Mouse (Mus musculus): ENCODE measurements around the gene Irf2. TPM values are rescaled to one million over a fixed set of nuclear protein-coding genes. Genes with fewer than 3 reads are reported as not detected.

The Irf2 gene
- polyA plus RNA-seq, 1 experiment = 10.1 TPM

DNA sequence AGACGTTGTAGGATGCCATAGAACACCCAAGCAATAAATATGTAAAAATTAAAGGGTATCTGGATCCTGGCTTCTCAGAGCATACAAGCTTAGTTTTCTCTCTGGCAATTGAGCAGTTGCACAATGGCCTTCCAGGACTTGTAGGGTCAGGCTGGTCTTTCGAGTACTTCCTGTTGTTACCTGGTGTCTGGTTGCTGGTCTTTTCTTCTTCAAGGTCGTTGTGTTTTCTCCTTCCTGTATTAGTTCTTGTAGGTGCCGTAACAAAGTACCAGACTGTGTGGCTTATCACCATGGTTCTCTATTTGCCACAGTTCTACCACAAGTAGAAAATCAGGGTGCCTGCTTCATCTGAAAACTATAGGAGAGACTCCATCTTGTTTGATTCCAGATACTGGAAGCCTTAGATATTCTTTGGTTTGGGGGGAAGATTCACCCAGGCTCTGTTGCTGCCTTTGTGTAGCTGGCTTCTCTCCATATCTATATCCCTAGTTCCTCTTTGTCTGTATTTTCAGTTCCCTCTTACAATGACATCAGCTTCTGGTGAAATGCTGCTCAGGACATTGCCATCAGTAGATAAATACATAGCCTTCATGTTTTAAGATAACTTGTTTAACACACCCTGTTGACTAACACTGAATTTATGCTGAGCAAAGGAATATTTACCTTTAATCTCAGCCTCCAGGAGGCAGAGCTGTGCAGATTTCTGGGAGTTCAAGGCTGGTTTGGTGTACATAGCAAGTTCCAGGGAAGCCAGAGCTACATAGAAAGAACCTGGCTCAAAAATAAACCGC, 49.8 kb downstream of the Irf2 start:
- no peak overlapping the region for H3K4me3 ChIP-seq (ENCODE audit: control insufficient read depth, low read depth, low read length)
- H3K27ac ChIP-seq (ENCODE audit: control insufficient read depth, insufficient read depth, low read depth, low read length) = no peak overlapping the region
- H3K36me3 ChIP-seq (ENCODE audit: control insufficient read depth, insufficient read depth, low read length) = no peaks in the 10 kb centered on the region
- TF ChIP-seq CTCF (IDR thresholded peaks at IDR 0.05; ENCODE audit: control insufficient read depth, insufficient read depth, insufficient replicate concordance, low read depth, low read length) (no peak), POLR2A (IDR thresholded peaks at IDR 0.05; ENCODE audit: control insufficient read depth, low read depth, low read length) (no peak)
- no peaks in the 10 kb centered on the region for H3K4me1 ChIP-seq (ENCODE audit: control insufficient read depth, insufficient read depth, low read length)
- H3K27me3 ChIP-seq (ENCODE audit: control insufficient read depth, insufficient read depth, low read length) = no peaks in the 10 kb centered on the region

GRCm38 (mm10) chr8:46791664-46792371, 52.3 kb downstream of the Irf2 start:
- Histone ChIP-seq H3K27me3 (ENCODE audit: control insufficient read depth, insufficient read depth, low read length) (no peaks in the 10 kb centered on the region), H3K36me3 (ENCODE audit: control insufficient read depth, insufficient read depth, low read length) (no peaks in the 10 kb centered on the region)
- TF ChIP-seq CTCF (IDR thresholded peaks at IDR 0.05; ENCODE audit: control insufficient read depth, insufficient read depth, insufficient replicate concordance, low read depth, low read length) = no peak
- no peak for TF ChIP-seq POLR2A (IDR thresholded peaks at IDR 0.05; ENCODE audit: control insufficient read depth, low read depth, low read length)

GRCm38 (mm10) chr8:46792653-46793052, 53.1 kb downstream of the Irf2 start:
- Histone ChIP-seq H3K4me1 (ENCODE audit: control insufficient read depth, insufficient read depth, low read length) (no peaks in the 10 kb centered on the region), H3K27me3 (ENCODE audit: control insufficient read depth, insufficient read depth, low read length) (no peaks in the 10 kb centered on the region), H3K36me3 (ENCODE audit: control insufficient read depth, insufficient read depth, low read length) (no peaks in the 10 kb centered on the region), H3K4me3 (ENCODE audit: control insufficient read depth, low read depth, low read length) (no peak overlapping the region), H3K27ac (ENCODE audit: control insufficient read depth, insufficient read depth, low read depth, low read length) (no peak overlapping the region)
- TF ChIP-seq CTCF (IDR thresholded peaks at IDR 0.05; ENCODE audit: control insufficient read depth, insufficient read depth, insufficient replicate concordance, low read depth, low read length) = no peak
- TF ChIP-seq POLR2A (IDR thresholded peaks at IDR 0.05; ENCODE audit: control insufficient read depth, low read depth, low read length) = no peak

More at GRCm38 (mm10) chr8:46791664-46792371, 52.3 kb downstream of the Irf2 start:
- no peak overlapping the region for H3K27ac ChIP-seq (ENCODE audit: control insufficient read depth, insufficient read depth, low read depth, low read length)
- H3K4me3 ChIP-seq (ENCODE audit: control insufficient read depth, low read depth, low read length) = no peak overlapping the region
- H3K4me1 ChIP-seq (ENCODE audit: control insufficient read depth, insufficient read depth, low read length) = no peaks in the 10 kb centered on the region

DNA sequence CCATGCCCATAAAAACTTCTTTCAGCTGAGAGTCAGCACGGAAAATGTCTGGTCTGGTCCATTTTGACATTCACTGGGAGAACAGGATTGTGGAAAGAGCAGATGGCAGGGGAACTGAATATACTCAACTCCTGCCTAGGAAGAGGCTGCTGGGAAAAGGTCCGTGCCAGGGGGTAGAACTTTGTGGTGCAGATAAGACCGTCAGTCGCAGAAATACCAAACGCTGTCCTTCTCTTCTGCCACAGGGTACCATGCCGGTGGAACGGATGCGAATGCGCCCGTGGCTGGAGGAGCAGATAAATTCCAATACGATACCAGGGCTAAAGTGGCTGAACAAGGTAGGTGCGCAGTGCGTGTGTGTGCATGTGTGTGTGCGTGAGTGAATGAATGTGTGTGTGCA, 53.7 kb downstream of the Irf2 start:
- no peak overlapping the region for H3K4me3 ChIP-seq (ENCODE audit: control insufficient read depth, low read depth, low read length)
- no peaks in the 10 kb centered on the region for H3K4me1 ChIP-seq (ENCODE audit: control insufficient read depth, insufficient read depth, low read length)
- TF ChIP-seq POLR2A (IDR thresholded peaks at IDR 0.05; ENCODE audit: control insufficient read depth, low read depth, low read length) = no peak
- H3K36me3 ChIP-seq (ENCODE audit: control insufficient read depth, insufficient read depth, low read length) = no peaks in the 10 kb centered on the region
- H3K27ac ChIP-seq (ENCODE audit: control insufficient read depth, insufficient read depth, low read depth, low read length) = no peak overlapping the region
- no peaks in the 10 kb centered on the region for H3K27me3 ChIP-seq (ENCODE audit: control insufficient read depth, insufficient read depth, low read length)

GRCm38 (mm10) chr8:46794317-46794716, 54.8 kb downstream of the Irf2 start:
- TF ChIP-seq POLR2A (IDR thresholded peaks at IDR 0.05; ENCODE audit: control insufficient read depth, low read depth, low read length) (no peak), CTCF (IDR thresholded peaks at IDR 0.05; ENCODE audit: control insufficient read depth, insufficient read depth, insufficient replicate concordance, low read depth, low read length) (no peak)

GRCm38 (mm10) chr8:46799212-46799611, 59.7 kb downstream of the Irf2 start:
- TF ChIP-seq CTCF (IDR thresholded peaks at IDR 0.05; ENCODE audit: control insufficient read depth, insufficient read depth, insufficient replicate concordance, low read depth, low read length) (no peak), POLR2A (IDR thresholded peaks at IDR 0.05; ENCODE audit: control insufficient read depth, low read depth, low read length) (no peak)
- Histone ChIP-seq H3K27me3 (ENCODE audit: control insufficient read depth, insufficient read depth, low read length) (no peaks in the 10 kb centered on the region), H3K36me3 (ENCODE audit: control insufficient read depth, insufficient read depth, low read length) (no peaks in the 10 kb centered on the region), H3K27ac (ENCODE audit: control insufficient read depth, insufficient read depth, low read depth, low read length) (no peak overlapping the region), H3K4me3 (ENCODE audit: control insufficient read depth, low read depth, low read length) (no peak overlapping the region), H3K4me1 (ENCODE audit: control insufficient read depth, insufficient read depth, low read length) (no peaks in the 10 kb centered on the region)

More at GRCm38 (mm10) chr8:46794317-46794716, 54.8 kb downstream of the Irf2 start:
- H3K27ac ChIP-seq (ENCODE audit: control insufficient read depth, insufficient read depth, low read depth, low read length) = no peak overlapping the region
- no peak overlapping the region for H3K4me3 ChIP-seq (ENCODE audit: control insufficient read depth, low read depth, low read length)
- no peaks in the 10 kb centered on the region for H3K4me1 ChIP-seq (ENCODE audit: control insufficient read depth, insufficient read depth, low read length)
- no peaks in the 10 kb centered on the region for H3K36me3 ChIP-seq (ENCODE audit: control insufficient read depth, insufficient read depth, low read length)
- H3K27me3 ChIP-seq (ENCODE audit: control insufficient read depth, insufficient read depth, low read length) = no peaks in the 10 kb centered on the region

DNA sequence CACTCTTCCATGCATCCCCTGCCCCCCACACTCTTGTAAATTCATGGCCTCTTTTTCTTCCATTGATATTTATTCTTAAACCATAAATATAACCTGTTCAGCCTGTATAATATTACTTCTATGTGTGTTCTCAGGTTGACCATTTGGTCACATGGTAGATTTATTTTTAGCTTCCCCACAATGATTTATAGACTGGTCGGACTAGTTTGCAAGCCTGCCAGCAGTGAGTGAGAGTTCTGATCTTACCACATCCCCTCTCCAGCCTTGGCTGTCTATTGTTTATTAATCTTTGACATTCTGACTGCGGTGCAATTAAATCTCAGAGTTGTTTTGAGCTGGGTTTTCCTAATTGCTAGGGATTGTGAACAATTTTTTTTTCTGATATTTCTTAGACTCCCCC, 60.2 kb downstream of the Irf2 start:
- Histone ChIP-seq H3K4me3 (ENCODE audit: control insufficient read depth, low read depth, low read length) (no peak overlapping the region), H3K27me3 (ENCODE audit: control insufficient read depth, insufficient read depth, low read length) (no peaks in the 10 kb centered on the region), H3K27ac (ENCODE audit: control insufficient read depth, insufficient read depth, low read depth, low read length) (no peak overlapping the region), H3K36me3 (ENCODE audit: control insufficient read depth, insufficient read depth, low read length) (no peaks in the 10 kb centered on the region), H3K4me1 (ENCODE audit: control insufficient read depth, insufficient read depth, low read length) (no peaks in the 10 kb centered on the region)
- no peak for TF ChIP-seq CTCF (IDR thresholded peaks at IDR 0.05; ENCODE audit: control insufficient read depth, insufficient read depth, insufficient replicate concordance, low read depth, low read length)
- TF ChIP-seq POLR2A (IDR thresholded peaks at IDR 0.05; ENCODE audit: control insufficient read depth, low read depth, low read length) = no peak
